In the genomic region with DNA sequence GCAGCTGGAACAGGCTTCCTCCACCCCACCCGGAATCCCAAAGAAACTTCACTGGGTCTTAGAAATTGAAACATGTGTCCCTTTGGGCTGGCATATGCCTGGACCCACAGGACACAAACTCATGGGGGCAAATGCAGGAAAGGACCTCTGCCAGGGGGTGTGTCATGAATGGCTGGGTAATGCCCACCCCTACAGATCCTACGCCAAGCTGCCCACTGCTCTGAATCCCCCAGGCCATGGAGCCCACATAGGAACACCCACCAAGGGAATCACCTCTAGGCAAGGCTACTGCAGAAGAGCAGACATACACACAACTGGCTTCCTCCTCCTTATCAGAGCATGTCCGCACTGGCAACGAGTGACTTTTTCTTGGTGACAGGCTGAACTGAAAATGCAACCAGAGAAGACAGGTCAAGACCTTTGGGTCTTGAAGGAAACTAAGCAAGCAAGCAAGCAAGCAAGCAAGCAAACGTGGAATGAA, we compare ENCODE assay signal across 9 mouse cellular contexts. TPM values are rescaled to one million over a fixed set of nuclear protein-coding genes. Genes with fewer than 3 reads are reported as not detected.
DNase-seq lines count a peak whose midpoint lies in the region; ATAC-seq lines count a peak whose summit lies in the region.
"Had no signal": no experiment of that assay in that cellular context is flagged by ENCODE, and none has a peak within 500 bp of the region (broad histone marks: within the 10 kb centered on the region; RNA-seq: fewer than 3 reads in every experiment).

No protein-coding gene starts in this region.

- H3K4me2 ChIP-seq in liver, embryonic 15.5 days, result 0 out of 2 replicates have a peak overlapping the region, but pooled peaks have one; percentile 10
- no peak overlapping the region for H3K4me2 ChIP-seq in liver, embryonic 11.5 days
- H3K4me2 ChIP-seq in hindbrain, embryonic 12.5 days (replicated peaks), result no peak overlapping the region
- no peak overlapping the region for H3K4me2 ChIP-seq in forebrain, embryonic 11.5 days (ENCODE audit: low read depth, low read length, severe bottlenecking)

- H3K4me1 ChIP-seq in liver, embryonic 15.5 days (replicated peaks), result peaks cover 16% of the 10 kb centered on the region
- H3K4me1 ChIP-seq in liver, embryonic 11.5 days (replicated peaks; ENCODE audit: control insufficient read depth, insufficient read depth, low read length), result no peaks in the 10 kb centered on the region
- H3K4me1 ChIP-seq in hindbrain, embryonic 12.5 days, result no peaks in the 10 kb centered on the region
- no peaks in the 10 kb centered on the region for H3K4me1 ChIP-seq in forebrain, embryonic 11.5 days (replicated peaks; ENCODE audit: control insufficient read depth, insufficient read depth, low read length)
- H3K4me1 ChIP-seq: limb, embryonic 12.5 days had no signal

- H3K27me3 ChIP-seq in liver, embryonic 15.5 days, result peaks cover 15% of the 10 kb centered on the region; the same call in 1 of the 2 replicates
- no peaks in the 10 kb centered on the region for H3K27me3 ChIP-seq in liver, embryonic 11.5 days (replicated peaks; ENCODE audit: control insufficient read depth, insufficient read depth, low read length)
- 0 out of 2 replicates have a peak, but pooled peaks cover 6% of the 10 kb centered on the region for H3K27me3 ChIP-seq in hindbrain, embryonic 12.5 days
- H3K27me3 ChIP-seq in forebrain, embryonic 11.5 days (ENCODE audit: control insufficient read depth, insufficient read depth, low read length), result no peaks in the 10 kb centered on the region

- ATAC-seq in liver, embryonic 15.5 days (ENCODE audit: insufficient read depth), result no peak
- no peak for ATAC-seq in liver, embryonic 11.5 days (replicated peaks; ENCODE audit: low FRiP score)
- no peak for ATAC-seq in hindbrain, embryonic 12.5 days (ENCODE audit: low FRiP score)
- no peak for ATAC-seq in forebrain, embryonic 11.5 days (replicated peaks; ENCODE audit: low FRiP score)

- WGBS in liver, embryonic 15.5 days (ENCODE audit: insufficient replicate concordance), result 33% methylated on average over 5 of the region's 5 CpGs
- WGBS in liver, embryonic 11.5 days, result 53% methylated on average over 5 of the region's 5 CpGs
- WGBS in hindbrain, embryonic 12.5 days, result 77% methylated on average over 5 of the region's 5 CpGs
- WGBS in forebrain, embryonic 11.5 days, result 81% methylated on average over 5 of the region's 5 CpGs

- no peaks in the 10 kb centered on the region for H3K36me3 ChIP-seq in liver, embryonic 15.5 days (replicated peaks)
- no peaks in the 10 kb centered on the region for H3K36me3 ChIP-seq in liver, embryonic 11.5 days (ENCODE audit: control insufficient read depth, insufficient read depth, low read length)
- H3K36me3 ChIP-seq in hindbrain, embryonic 12.5 days, result no peaks in the 10 kb centered on the region
- no peaks in the 10 kb centered on the region for H3K36me3 ChIP-seq in forebrain, embryonic 11.5 days (ENCODE audit: control insufficient read depth, insufficient read depth, low read length)
- H3K36me3 ChIP-seq: limb, embryonic 12.5 days had no signal

- H3K4me3 ChIP-seq in liver, embryonic 15.5 days (replicated peaks), result no peak overlapping the region
- no peak overlapping the region for H3K4me3 ChIP-seq in liver, embryonic 11.5 days (ENCODE audit: low read depth, low read length)
- H3K4me3 ChIP-seq in hindbrain, embryonic 12.5 days, result no peak overlapping the region
- no peak overlapping the region for H3K4me3 ChIP-seq in forebrain, embryonic 11.5 days (ENCODE audit: low read depth, low read length)
- H3K4me3 ChIP-seq: limb, embryonic 12.5 days had no signal

- no peak overlapping the region for H3K9ac ChIP-seq in liver, embryonic 15.5 days
- no peak overlapping the region for H3K9ac ChIP-seq in liver, embryonic 11.5 days (ENCODE audit: low read depth, low read length)
- H3K9ac ChIP-seq in hindbrain, embryonic 12.5 days, result no peak overlapping the region
- H3K9ac ChIP-seq in forebrain, embryonic 11.5 days (ENCODE audit: low read length), result no peak overlapping the region
- H3K9ac ChIP-seq: limb, embryonic 12.5 days had no signal

- H3K9me3 ChIP-seq in liver, embryonic 15.5 days (replicated peaks), result no peaks in the 10 kb centered on the region
- H3K9me3 ChIP-seq in liver, embryonic 11.5 days (ENCODE audit: control insufficient read depth, low read length), result no peaks in the 10 kb centered on the region
- H3K9me3 ChIP-seq in hindbrain, embryonic 12.5 days (replicated peaks), result no peaks in the 10 kb centered on the region
- H3K9me3 ChIP-seq in forebrain, embryonic 11.5 days (ENCODE audit: control insufficient read depth, low read length), result no peaks in the 10 kb centered on the region
- H3K9me3 ChIP-seq: limb, embryonic 12.5 days had no signal

- no peak for DNase-seq in liver, embryonic 11.5 days (ENCODE audit: low spot score)
- DNase-seq in adipocyte (ENCODE audit: low spot score), result peak; percentile 60
- DNase-seq in cerebellum, postnatal 14 days, result peak; percentile 18 to 24
- DNase-seq in layer of hippocampus, postnatal 36 days, result peak; percentile 6 to 14
- peak; percentile 15 for DNase-seq in urinary bladder, postnatal 25 days (ENCODE audit: low spot score)
- DNase-seq in forebrain, embryonic 11.5 days (ENCODE audit: low spot score), result no peak

- no peak overlapping the region for H3K27ac ChIP-seq in liver, embryonic 15.5 days (replicated peaks)
- no peak overlapping the region for H3K27ac ChIP-seq in liver, embryonic 11.5 days (ENCODE audit: low read depth, low read length)
- no peak overlapping the region for H3K27ac ChIP-seq in hindbrain, embryonic 12.5 days
- no peak overlapping the region for H3K27ac ChIP-seq in forebrain, embryonic 11.5 days (ENCODE audit: low read depth, low read length)
- H3K27ac ChIP-seq: limb, embryonic 12.5 days had no signal

RNA-seq across cellular contexts. Expression of gene Ezh2, which starts 54.4 kb away (rescaled TPM):
- 43.3 and 48.9 TPM in 2 replicates for polyA plus RNA-seq in liver, embryonic 15.5 days (2015; fragmentation: Nextera tagmentation; extraction: Ambion mirVana)
- 81.6 and 82.3 TPM in 2 replicates for polyA plus RNA-seq in liver, embryonic 11.5 days (2014; fragmentation: Nextera tagmentation; extraction: Ambion mirVana)
- 10 to 100 TPM; 16.5 to 17.4 TPM for total RNA-seq in layer of hippocampus, postnatal 36 days (2021)
- polyA plus RNA-seq in hindbrain, embryonic 12.5 days (2016; fragmentation: Nextera tagmentation; extraction: Ambion mirVana), result 154 and 159 TPM in 2 replicates
- polyA plus RNA-seq in forebrain, embryonic 11.5 days (2014; fragmentation: Nextera tagmentation; extraction: Ambion mirVana), result 198 and 216 TPM in 2 replicates

Comparison
In these comparisons a context has a peak if more than half of its experiments do, and no peak if none do; other contexts are left out.
1. DNase-seq: peak in adipocyte (single experiment), cerebellum, postnatal 14 days (2 of 2), layer of hippocampus, postnatal 36 days (2 of 2) and urinary bladder, postnatal 25 days (single experiment); none in liver, embryonic 11.5 days (single experiment) and forebrain, embryonic 11.5 days (single experiment).